Mouse (Mus musculus) E14TG2a.4 (cell line): ENCODE results near the gene Ppp1r11.

Source experiments
- CTCF ChIP-seq: conservative IDR thresholded peaks from 2 replicates; pipeline ENCODE4 v1.5.1; 2014; ENCODE audit warnings: low read length
- POU5F1 ChIP-seq: IDR thresholded peaks from 2 replicates; pipeline ENCODE4 v1.6.1; 2014; ENCODE audit warnings: low read length, borderline replicate concordance

DNA sequence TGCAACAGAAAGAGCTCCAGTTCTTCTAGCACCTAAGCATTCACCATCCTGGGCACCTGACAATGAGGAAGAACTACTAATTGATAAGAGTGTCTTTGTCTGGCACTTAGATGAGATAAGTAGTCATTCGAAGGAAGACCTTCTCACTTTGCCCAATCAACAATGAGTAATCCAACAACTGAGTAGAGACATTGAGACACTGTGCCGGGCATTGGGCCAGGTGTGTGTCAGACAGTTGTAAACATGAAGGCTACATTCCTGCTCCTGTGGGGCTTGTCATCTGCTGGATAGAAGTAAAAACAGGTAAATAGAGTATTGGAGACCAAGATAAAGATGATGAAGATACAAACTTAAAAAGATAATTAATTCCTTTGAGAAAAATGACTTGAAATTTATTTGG is 13.5 kb downstream of the Ppp1r11 start:
- TF ChIP-seq CTCF (no peak), POU5F1 (no peak)
